Mouse (Mus musculus): ENCODE measurements at regions not wholly inside any gene's neighbourhood (a gene's known extent, or its start where the extent isn't known, plus 50 kb on each side); places are given as distances from the start of the nearest gene placed in this dataset.

GRCm38 (mm10) chr9:111838069-111838820 lies 148.1 kb upstream of the Stac start:
- in situ Hi-C loops (cut with MboI) = no loop called here

- in situ Hi-C loops (cut with MboI) = no loop called here
Observed at GRCm38 (mm10) chr9:111822094-111822493, 131.9 kb upstream of the Stac start.

GRCm38 (mm10) chr9:111817461-111817860 lies 127.3 kb upstream of the Stac start:
- in situ Hi-C loops (cut with MboI) = no loop called here

- in situ Hi-C loops (cut with MboI) = no loop called here
Observed at GRCm38 (mm10) chr9:111804931-111805330, 114.8 kb upstream of the Stac start.

- in situ Hi-C loops (cut with MboI) = no loop called here
Observed at GRCm38 (mm10) chr9:111801381-111801780, 111.2 kb upstream of the Stac start.

GRCm38 (mm10) chr9:111800869-111801268 lies 110.7 kb upstream of the Stac start:
- in situ Hi-C loops (cut with MboI) = no loop called here

GRCm38 (mm10) chr9:111778981-111779380 lies 88.8 kb upstream of the Stac start:
- in situ Hi-C loops (cut with MboI) = no loop called here

GRCm38 (mm10) chr9:111777433-111778135 lies 87.4 kb upstream of the Stac start:
- in situ Hi-C loops (cut with MboI) = no loop called here

GRCm38 (mm10) chr9:111774229-111774628 lies 84.1 kb upstream of the Stac start:
- in situ Hi-C loops (cut with MboI) = no loop called here

- in situ Hi-C loops (cut with MboI) = no loop called here
Observed at GRCm38 (mm10) chr9:111762653-111763468, 72.7 kb upstream of the Stac start.

GRCm38 (mm10) chr9:111755235-111755634 lies 65.1 kb upstream of the Stac start:
- in situ Hi-C loops (cut with MboI) = no loop called here

GRCm38 (mm10) chr9:111746151-111746550 lies 56.0 kb upstream of the Stac start:
- in situ Hi-C loops (cut with MboI) = no loop called here

- in situ Hi-C loops (cut with MboI) = no loop called here
Observed at GRCm38 (mm10) chr9:111745206-111745605, 55.1 kb upstream of the Stac start.

All from mature B cell (primary cell).